Mouse (Mus musculus): ENCODE results near the gene Shmt1. TPM values are rescaled to one million over a fixed set of nuclear protein-coding genes. Genes with fewer than 3 reads are reported as not detected.

The Shmt1 gene
- total RNA-seq, 2 experiments from 2014 or later = 9.1 to 12.2 TPM

Other genes starting within 250 kb of the Shmt1 start
- 1 to 10 TPM; 8.3 to 9.1 TPM for gene Llgl1, start 112.0 kb downstream of the Shmt1 start, total RNA-seq (2021)
- gene Flii, start 84.5 kb downstream of the Shmt1 start, total RNA-seq (2021) = 10 to 100 TPM; 85.4 to 97.7 TPM
- gene Mief2, start 83.3 kb downstream of the Shmt1 start, total RNA-seq (2021) = 10 to 100 TPM; 73.9 to 91.2 TPM
- 1 to 10 TPM; 3.2 to 3.3 TPM for gene Top3a, start 34.4 kb downstream of the Shmt1 start, total RNA-seq (2021)
- gene Smcr8, start 34.2 kb downstream of the Shmt1 start, total RNA-seq (2021) = 10 to 100 TPM; 13.4 to 15.3 TPM
- gene Dhrs7b, start 18.9 kb upstream of the Shmt1 start, total RNA-seq (2021) = 10 to 100 TPM; 19.1 to 22.0 TPM
- gene Tmem11, start 67.6 kb upstream of the Shmt1 start, total RNA-seq (2021) = 10 to 100 TPM; 34.0 TPM
- 10 to 100 TPM in 1 of 2 experiments, 1 to 10 TPM in 1; 9.5 to 10.3 TPM for gene Natd1, start 103.0 kb upstream of the Shmt1 start, total RNA-seq (2021)
- 100 to 1,000 TPM; 154 to 218 TPM for gene Map2k3, start 120.3 kb upstream of the Shmt1 start, total RNA-seq (2021)
- gene Kcnj12, start 210.8 kb upstream of the Shmt1 start, total RNA-seq (2021) = 10 to 100 TPM; 44.5 to 45.1 TPM

All from gastrocnemius, postnatal 25 days (tissue).